ENCODE assay signal across 14 mouse cellular contexts in the genomic region with DNA sequence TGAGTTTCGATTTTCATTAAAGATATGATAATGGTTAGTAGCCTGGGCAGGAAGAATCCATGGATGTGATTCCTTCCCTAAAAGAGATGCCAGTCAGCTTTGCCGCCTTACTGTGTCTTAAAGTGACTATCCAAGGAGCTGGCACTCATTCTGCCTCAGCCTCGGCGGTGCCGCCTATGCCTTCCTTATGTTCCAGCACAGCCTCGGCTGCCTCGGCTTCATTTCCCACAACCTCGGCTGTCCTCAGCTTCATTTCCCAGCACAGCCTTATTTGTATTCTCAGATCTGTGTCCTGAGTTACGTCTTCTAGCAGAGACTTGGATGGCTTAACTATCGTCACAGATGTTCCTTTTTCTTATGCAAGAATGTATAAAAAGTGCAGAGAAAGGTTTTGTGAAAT.
DNase-seq lines count a peak whose midpoint lies in the region; TF ChIP-seq lines count a peak whose summit lies in the region.
"Had no signal": no experiment of that assay in that cellular context is flagged by ENCODE, and none has a peak within 500 bp of the region (broad histone marks: within the 10 kb centered on the region; RNA-seq: fewer than 3 reads in every experiment).

No protein-coding gene starts in this region.

- H3K27ac ChIP-seq in kidney, adult 2 months (ENCODE audit: insufficient read depth, low read depth, low read length) = no peak overlapping the region
- H3K27ac ChIP-seq: hindbrain, embryonic 15.5 days; kidney, embryonic 15.5 days had no signal

- no peaks in the 10 kb centered on the region for H3K4me1 ChIP-seq in kidney, adult 2 months (ENCODE audit: control insufficient read depth, insufficient read depth, low read length)
- H3K4me1 ChIP-seq: hindbrain, embryonic 15.5 days; kidney, embryonic 15.5 days had no signal

- no peak overlapping the region for H3K4me3 ChIP-seq in kidney, adult 2 months (ENCODE audit: insufficient read depth, low read depth, low read length)
- H3K4me3 ChIP-seq: hindbrain, embryonic 15.5 days; kidney, embryonic 15.5 days had no signal

- no peaks in the 10 kb centered on the region for H3K27me3 ChIP-seq in kidney, adult 2 months (replicated peaks; ENCODE audit: control insufficient read depth, insufficient read depth, low read length)
- H3K27me3 ChIP-seq: hindbrain, embryonic 15.5 days; kidney, embryonic 15.5 days had no signal

- TF ChIP-seq CTCF in kidney, adult 2 months (conservative IDR thresholded peaks at IDR 0.05; ENCODE audit: insufficient read depth, insufficient read length, low read depth, low read length) = no peak

- DNase-seq in layer of hippocampus, adult 8-10 months (ENCODE audit: low spot score in 2 of 2) = peak; percentile 8 to 12
- DNase-seq in layer of hippocampus, adult 9-10 months (ENCODE audit: low spot score) = no peak
- DNase-seq in frontal cortex, adult 2 months (ENCODE audit: extremely low spot score in 1 of 2, low spot score in 1 of 2) = peak; percentile 63 to 69
- DNase-seq in left cerebral cortex, postnatal 25 days (ENCODE audit: low spot score in 2 of 2) = peak; percentile 32 to 92
- DNase-seq in telencephalon, adult 2 months (ENCODE audit: low read depth, low spot score) = peak; percentile 92
- DNase-seq in kidney, adult 2 months = no peak
- no peak for DNase-seq in thymus, postnatal 10 days (ENCODE audit: low spot score in 2 of 2)
- no peak for DNase-seq in heart, postnatal 10 days
- DNase-seq: B cell, adult 2 months; cerebellum, adult 9-10 months; heart, postnatal 14 days; lung, postnatal 36 days had no signal

- WGBS in kidney, adult 2 months = 83% methylated on average over 10 of the region's 10 CpGs

- intact Hi-C loops in left cerebral cortex, postnatal 25 days (cut with DNase I) = loop anchor here (10.0 kb wide), 1 partner anchor 353 kb away; no protein-coding TSS in a partner anchor
- intact Hi-C loops in heart, postnatal 10 days (cut with DNase I) = no loop called here

- TF ChIP-seq POLR2A in kidney, adult 2 months (IDR thresholded peaks at IDR 0.05; ENCODE audit: low read depth, low read length) = no peak

- no peaks in the 10 kb centered on the region for H3K36me3 ChIP-seq in kidney, adult 2 months (ENCODE audit: control insufficient read depth, insufficient read depth, low read length)
- H3K36me3 ChIP-seq: hindbrain, embryonic 15.5 days; kidney, embryonic 15.5 days had no signal

Comparison
In these comparisons a context has a peak if more than half of its experiments do, and no peak if none do; other contexts are left out.
1. DNase-seq: peak in layer of hippocampus, adult 8-10 months (2 of 2), frontal cortex, adult 2 months (2 of 2), left cerebral cortex, postnatal 25 days (2 of 2) and telencephalon, adult 2 months (single experiment); none in layer of hippocampus, adult 9-10 months (single experiment), kidney, adult 2 months (single experiment), thymus, postnatal 10 days (0 of 2) and heart, postnatal 10 days (0 of 2).